20 mouse cellular contexts compared by ENCODE assay signal in the genomic region with DNA sequence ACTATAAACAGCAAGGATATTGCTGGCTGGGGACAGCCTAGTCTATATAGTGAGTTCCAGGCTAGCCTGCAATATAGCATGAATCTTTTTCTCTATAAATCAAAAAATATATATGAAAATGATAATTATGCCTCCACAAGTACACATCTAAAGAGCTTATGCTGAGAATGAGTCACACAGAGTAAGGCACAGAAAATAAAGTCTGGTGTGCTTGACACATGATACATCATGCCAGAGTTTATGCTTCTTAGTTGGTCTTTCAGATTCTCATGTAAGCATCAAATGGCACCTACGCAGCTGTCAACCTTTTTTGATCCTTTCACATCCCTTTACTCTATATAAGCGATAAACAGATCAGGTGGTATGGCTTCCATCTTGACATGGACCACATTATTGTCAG.
DNase-seq lines count a peak whose midpoint lies in the region; ATAC-seq and TF ChIP-seq lines count a peak whose summit lies in the region.
"Had no signal": no experiment of that assay in that cellular context is flagged by ENCODE, and none has a peak within 500 bp of the region (broad histone marks: within the 10 kb centered on the region; RNA-seq: fewer than 3 reads in every experiment).

No protein-coding gene starts in this region.

- H3K27ac ChIP-seq in left cerebral cortex, adult 2 months = peak overlapping the region; percentile 70

- no peak overlapping the region for H3K4me3 ChIP-seq in left cerebral cortex, adult 2 months

- TF ChIP-seq CTCF in left cerebral cortex, adult 2 months (IDR thresholded peaks at IDR 0.05) = no peak

- intact Hi-C loops in left cerebral cortex, adult 2 months (cut with DNase I) = no loop called here
- intact Hi-C loops in left cerebral cortex, postnatal 36 days (cut with DNase I) = no loop called here

- peak; percentile 69 for ATAC-seq in frontal cortex, adult (ENCODE audit: low TSS enrichment)
- ATAC-seq: activated CD4-positive, CD25-positive, alpha-beta regulatory T cell, adult 4 months; CD4-positive, CD25-positive, alpha-beta regulatory T cell, adult 4 months; Patski had no signal

- no peak for DNase-seq in frontal cortex, postnatal 14 days (ENCODE audit: low spot score in 2 of 2)
- DNase-seq in left cerebral cortex, adult 2 months (ENCODE audit: extremely low spot score in 1 of 2, low spot score in 2 of 2) = no peak
- no peak for DNase-seq in left cerebral cortex, postnatal 36 days (ENCODE audit: low spot score in 2 of 2)
- DNase-seq in brain, adult 2 months (ENCODE audit: low read depth, low spot score) = peak; percentile 43
- no peak for DNase-seq in lung, postnatal 25 days (ENCODE audit: low spot score)
- DNase-seq: adrenal gland, adult 2 months; adrenal gland, adult 8-10 months; adrenal gland, postnatal 10 days; adrenal gland, postnatal 14 days; adrenal gland, postnatal 25 days; adrenal gland, postnatal 36 days; B cell, adult 2 months; cerebellum, adult 11 months; cerebellum, adult 11-12 months; cerebellum, adult 18-20 months; cerebellum, adult 2 months had no signal
